ENCODE assay signal across 8 mouse cellular contexts in the genomic region with DNA sequence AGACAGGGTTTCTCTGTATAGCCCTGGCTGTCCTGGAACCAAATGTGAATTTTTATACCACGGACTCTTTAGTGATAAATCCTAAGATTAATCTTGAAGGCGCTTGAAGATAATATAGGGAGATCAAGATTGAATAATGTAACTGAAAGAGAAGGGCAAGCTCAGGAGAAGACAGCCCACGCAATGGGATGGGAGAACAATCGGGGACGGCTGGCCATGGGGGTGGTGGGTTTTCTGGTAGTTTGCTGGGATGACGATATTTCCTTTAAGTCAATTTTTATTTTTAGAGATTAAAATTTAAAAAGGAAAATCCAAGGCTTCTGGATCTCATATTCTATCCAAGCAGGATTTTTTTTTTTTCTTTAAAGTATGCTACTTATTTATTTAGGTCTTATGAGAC. TPM values are rescaled to one million over a fixed set of nuclear protein-coding genes. Genes with fewer than 3 reads are reported as not detected.
DNase-seq lines count a peak whose midpoint lies in the region; ATAC-seq and TF ChIP-seq lines count a peak whose summit lies in the region.

No protein-coding gene starts in this region.

- TF ChIP-seq POLR2A in embryonic fibroblast, embryonic 13.5 days (IDR thresholded peaks at IDR 0.05; ENCODE audit: low read depth, low read length): no peak
- no peak for TF ChIP-seq POLR2A in olfactory bulb, adult 2 months (IDR thresholded peaks at IDR 0.05; ENCODE audit: insufficient read depth, low read depth, low read length)

- H3K36me3 ChIP-seq in limb, embryonic 12.5 days: peaks cover 32% of the 10 kb centered on the region

- H3K4me3 ChIP-seq in left cerebral cortex, adult 2 months: peak overlapping the region; percentile 73
- peak overlapping the region; percentile 44; the same call in 1 of the 2 replicates for H3K4me3 ChIP-seq in embryonic fibroblast, embryonic 13.5 days (ENCODE audit: insufficient read depth, low read length)
- H3K4me3 ChIP-seq in limb, embryonic 12.5 days (replicated peaks): peak overlapping the region; percentile 56
- peak overlapping the region; percentile 70; the same call in 1 of the 2 replicates for H3K4me3 ChIP-seq in olfactory bulb, adult 2 months (ENCODE audit: insufficient read depth, low read depth, low read length)

- ATAC-seq in limb, embryonic 12.5 days (ENCODE audit: insufficient number of reproducible peaks, insufficient read depth, low FRiP score, low TSS enrichment, low read depth): no peak

- DNase-seq in left cerebral cortex, adult 2 months (ENCODE audit: extremely low spot score in 1 of 2, low spot score in 2 of 2): no peak
- no peak for DNase-seq in left cerebral cortex, adult 18-20 months (ENCODE audit: low spot score in 2 of 2)
- no peak for DNase-seq in cerebellum, postnatal 14 days
- no peak for DNase-seq in thymus, postnatal 4 days
- DNase-seq in frontal cortex, postnatal 36 days (ENCODE audit: low spot score in 2 of 2): no peak

- peak overlapping the region; percentile 90 for H3K4me2 ChIP-seq in limb, embryonic 12.5 days

- H3K4me1 ChIP-seq in embryonic fibroblast, embryonic 13.5 days (ENCODE audit: control insufficient read depth, insufficient read depth, low read length): no peaks in the 10 kb centered on the region
- peaks cover 8% of the 10 kb centered on the region for H3K4me1 ChIP-seq in limb, embryonic 12.5 days (replicated peaks)
- peaks cover 18% of the 10 kb centered on the region for H3K4me1 ChIP-seq in olfactory bulb, adult 2 months (ENCODE audit: control insufficient read depth, insufficient read depth, low read length)

- TF ChIP-seq CTCF in left cerebral cortex, adult 2 months (IDR thresholded peaks at IDR 0.05): no peak
- TF ChIP-seq CTCF in embryonic fibroblast, embryonic 13.5 days (IDR thresholded peaks at IDR 0.05; ENCODE audit: borderline replicate concordance, insufficient read depth, low read length): no peak
- TF ChIP-seq CTCF in olfactory bulb, adult 2 months (IDR thresholded peaks at IDR 0.05; ENCODE audit: insufficient read depth, low read depth, low read length): no peak

- intact Hi-C loops in left cerebral cortex, adult 2 months (cut with DNase I): no loop called here

- no peaks in the 10 kb centered on the region for H3K27me3 ChIP-seq in limb, embryonic 12.5 days

- peak overlapping the region; percentile 97 for H3K27ac ChIP-seq in left cerebral cortex, adult 2 months
- no peak overlapping the region for H3K27ac ChIP-seq in embryonic fibroblast, embryonic 13.5 days (ENCODE audit: insufficient read depth, low read length)
- no peak overlapping the region for H3K27ac ChIP-seq in limb, embryonic 12.5 days
- peak overlapping the region; percentile 23 for H3K27ac ChIP-seq in olfactory bulb, adult 2 months (ENCODE audit: insufficient read depth, low read depth, low read length)

- 61% methylated on average over 6 of the region's 6 CpGs for WGBS in limb, embryonic 12.5 days
- 14% methylated on average over 6 of the region's 6 CpGs for WGBS in olfactory bulb, adult 2 months

- H3K9ac ChIP-seq in limb, embryonic 12.5 days (replicated peaks): 0 out of 2 replicates have a peak overlapping the region, but pooled peaks have one; percentile 77

- H3K9me3 ChIP-seq in limb, embryonic 12.5 days: no peaks in the 10 kb centered on the region

RNA-seq across cellular contexts. Expression of a gene that starts 10.0 kb away (rescaled TPM):
- 100 to 1,000 TPM; 746 to 788 TPM for total RNA-seq in left cerebral cortex, adult 2 months (2021)
- 100 to 1,000 TPM; 750 TPM for total RNA-seq in left cerebral cortex, adult 18-20 months (2021)
- 195 and 211 TPM in 2 replicates for polyA plus RNA-seq in embryonic fibroblast, embryonic 13.5 days (2011; ENCODE audit: insufficient read length, low read depth, missing spikeins)
- polyA plus RNA-seq in limb, embryonic 12.5 days (2016; fragmentation: Nextera tagmentation; extraction: Ambion mirVana): 59.7 and 68.5 TPM in 2 replicates
- not detected in 2 replicates for polyA plus RNA-seq in olfactory bulb, adult 2 months (2012; ENCODE audit: insufficient read depth, insufficient read length, low replicate concordance, missing spikeins)

RNA-seq across cellular contexts. Expression of a gene that starts 10.0 kb away (rescaled TPM):
- 10 to 100 TPM; 25.9 to 27.1 TPM for total RNA-seq in left cerebral cortex, adult 2 months (2021)
- total RNA-seq in left cerebral cortex, adult 18-20 months (2021): 10 to 100 TPM; 30.5 to 33.0 TPM
- polyA plus RNA-seq in embryonic fibroblast, embryonic 13.5 days (2011; ENCODE audit: insufficient read length, low read depth, missing spikeins): 12.6 and 14.0 TPM in 2 replicates
- polyA plus RNA-seq in limb, embryonic 12.5 days (2016; fragmentation: Nextera tagmentation; extraction: Ambion mirVana): 34.7 and 36.0 TPM in 2 replicates
- not detected in 2 replicates for polyA plus RNA-seq in olfactory bulb, adult 2 months (2012; ENCODE audit: insufficient read depth, insufficient read length, low replicate concordance, missing spikeins)

RNA-seq across cellular contexts. Expression of a gene that starts 20.0 kb away (rescaled TPM):
- total RNA-seq in left cerebral cortex, adult 2 months (2021): under 1 TPM in 1 of 2 experiments, not detected in 1; 0.16 TPM
- under 1 TPM in 1 of 2 experiments, not detected in 1; 0.14 TPM for total RNA-seq in left cerebral cortex, adult 18-20 months (2021)
- 1.1 and 1.5 TPM in 2 replicates for polyA plus RNA-seq in embryonic fibroblast, embryonic 13.5 days (2011; ENCODE audit: insufficient read length, low read depth, missing spikeins)
- polyA plus RNA-seq in limb, embryonic 12.5 days (2016; fragmentation: Nextera tagmentation; extraction: Ambion mirVana): 0.60 and 0.97 TPM in 2 replicates
- polyA plus RNA-seq in olfactory bulb, adult 2 months (2012; ENCODE audit: insufficient read depth, insufficient read length, low replicate concordance, missing spikeins): not detected in 2 replicates

RNA-seq across cellular contexts. Expression of a gene that starts 43.9 kb away (rescaled TPM):
- under 1 TPM; 0.47 to 0.50 TPM for total RNA-seq in left cerebral cortex, adult 2 months (2021)
- under 1 TPM; 0.23 to 0.33 TPM for total RNA-seq in left cerebral cortex, adult 18-20 months (2021)
- polyA plus RNA-seq in embryonic fibroblast, embryonic 13.5 days (2011; ENCODE audit: insufficient read length, low read depth, missing spikeins): 5.4 and 5.6 TPM in 2 replicates
- 5.6 and 6.1 TPM in 2 replicates for polyA plus RNA-seq in limb, embryonic 12.5 days (2016; fragmentation: Nextera tagmentation; extraction: Ambion mirVana)
- not detected in 2 replicates for polyA plus RNA-seq in olfactory bulb, adult 2 months (2012; ENCODE audit: insufficient read depth, insufficient read length, low replicate concordance, missing spikeins)

RNA-seq across cellular contexts. Expression of a gene that starts 48.3 kb away (rescaled TPM):
- total RNA-seq in left cerebral cortex, adult 2 months (2021): 100 to 1,000 TPM; 115 to 116 TPM
- total RNA-seq in left cerebral cortex, adult 18-20 months (2021): 100 to 1,000 TPM; 103 to 113 TPM
- 84.5 and 98.2 TPM in 2 replicates for polyA plus RNA-seq in embryonic fibroblast, embryonic 13.5 days (2011; ENCODE audit: insufficient read length, low read depth, missing spikeins)
- polyA plus RNA-seq in limb, embryonic 12.5 days (2016; fragmentation: Nextera tagmentation; extraction: Ambion mirVana): 98.8 and 104 TPM in 2 replicates
- polyA plus RNA-seq in olfactory bulb, adult 2 months (2012; ENCODE audit: insufficient read depth, insufficient read length, low replicate concordance, missing spikeins): not detected in 2 replicates

Comparison
In these comparisons a context has a peak if more than half of its experiments do, and no peak if none do; other contexts are left out.
1. H3K27ac ChIP-seq: peak in left cerebral cortex, adult 2 months (single experiment) and olfactory bulb, adult 2 months (single experiment); none in embryonic fibroblast, embryonic 13.5 days (single experiment) and limb, embryonic 12.5 days (single experiment).
2. RNA of a gene that starts 10.0 kb away (polyA plus RNA-seq): 195 to 211 TPM in embryonic fibroblast, embryonic 13.5 days and 59.7 to 68.5 TPM in limb, embryonic 12.5 days; not detected in olfactory bulb, adult 2 months; every median in the first group is over 10 times any median in the second.
3. RNA of a gene that starts 10.0 kb away (polyA plus RNA-seq): 34.7 to 36.0 TPM in limb, embryonic 12.5 days and 12.6 to 14.0 TPM in embryonic fibroblast, embryonic 13.5 days; not detected in olfactory bulb, adult 2 months; every median in the first group is over 10 times any median in the second.
4. Peak in every context shown above with its lines, with median percentiles within 50 percentile points of each other: H3K4me3 ChIP-seq.